Mouse (Mus musculus) myocyte (in vitro differentiated cells): ENCODE data around the gene Krt16. TPM values are rescaled to one million over a fixed set of nuclear protein-coding genes. Genes with fewer than 3 reads are reported as not detected.

Experiments
- H3K27me3 ChIP-seq: one replicate; pipeline ENCODE4 v1.6.1; 2011; ENCODE audit not compliant: control insufficient read depth, insufficient read depth, insufficient read length
- H3K36me3 ChIP-seq: one replicate; pipeline ENCODE4 v1.6.1; 2011; ENCODE audit not compliant: control insufficient read depth, insufficient read depth
- H3K4me2 ChIP-seq: one replicate; pipeline ENCODE4 v1.6.1; 2011; ENCODE audit warnings: low read depth, control low read depth
- H3K4me3 ChIP-seq: one replicate; pipeline ENCODE4 v1.5.1; 2011; ENCODE audit warnings: mild to moderate bottlenecking, control low read depth, moderate library complexity
- H3K79me2 ChIP-seq: one replicate; pipeline ENCODE4 v1.6.1; 2011; ENCODE audit not compliant: control insufficient read depth, insufficient read depth
- H3ac ChIP-seq: one replicate; pipeline ENCODE4 v1.6.1; 2011; ENCODE audit not compliant: control insufficient read depth, insufficient read length
- CEBPB ChIP-seq: IDR thresholded peaks from 2 replicates; pipeline ENCODE4 v1.6.1; 2011; ENCODE audit warnings: mild to moderate bottlenecking, moderate library complexity; ENCODE audit not compliant: poor library complexity, insufficient read depth, severe bottlenecking
- E2F4 ChIP-seq: IDR thresholded peaks from one replicate; pipeline ENCODE4 v1.6.1; 2011; ENCODE audit warnings: mild to moderate bottlenecking, control low read depth, moderate library complexity; ENCODE audit not compliant: insufficient read depth
- MAX ChIP-seq: IDR thresholded peaks from one replicate; pipeline ENCODE4 v1.6.1; 2011; ENCODE audit warnings: low read depth, mild to moderate bottlenecking, control low read depth
- MYOD1 ChIP-seq, 3 experiments: IDR thresholded peaks; one replicate each; pipeline ENCODE4 v1.6.1; 2011; ENCODE audit warnings: control low read depth in 2 of 3, low read depth in 2 of 3, mild to moderate bottlenecking in 2 of 3, moderate library complexity in 1 of 3; ENCODE audit not compliant: insufficient read length in 2 of 3, control insufficient read depth in 1 of 3
- MYOG ChIP-seq, 3 experiments: IDR thresholded peaks; one replicate each; pipeline ENCODE4 v1.6.1; 2011; ENCODE audit warnings: control low read depth in 2 of 3, low read depth in 2 of 3, mild to moderate bottlenecking in 2 of 3; ENCODE audit not compliant: insufficient read length in 2 of 3, control insufficient read depth in 1 of 3, insufficient read depth in 1 of 3
- POLR2A ChIP-seq: IDR thresholded peaks from one replicate; pipeline ENCODE4 v1.6.1; 2011; ENCODE audit warnings: low read depth, mild to moderate bottlenecking, control low read depth, moderate library complexity; ENCODE audit not compliant: insufficient read length
- POLR2AphosphoS2 ChIP-seq: IDR thresholded peaks from one replicate; pipeline ENCODE4 v1.6.1; 2011; ENCODE audit warnings: low read depth, control low read depth; ENCODE audit not compliant: insufficient read length
- REST ChIP-seq: IDR thresholded peaks from one replicate; pipeline ENCODE4 v1.6.1; 2011; ENCODE audit warnings: mild to moderate bottlenecking, control low read depth, moderate library complexity; ENCODE audit not compliant: insufficient read depth, insufficient read length
- SRF ChIP-seq: IDR thresholded peaks from one replicate; pipeline ENCODE4 v1.6.1; 2011; ENCODE audit warnings: low read depth; ENCODE audit not compliant: control insufficient read depth, insufficient read length
- TCF12 ChIP-seq: IDR thresholded peaks from one replicate; pipeline ENCODE4 v1.6.1; 2011; ENCODE audit warnings: mild to moderate bottlenecking, control low read depth; ENCODE audit not compliant: poor library complexity, insufficient read depth, severe bottlenecking
- TCF3 ChIP-seq: IDR thresholded peaks from one replicate; pipeline ENCODE4 v1.6.1; 2011; ENCODE audit warnings: low read depth, control low read depth; ENCODE audit not compliant: insufficient read length
- USF1 ChIP-seq: IDR thresholded peaks from one replicate; pipeline ENCODE4 v1.6.1; 2011; ENCODE audit warnings: low read depth, mild to moderate bottlenecking, control low read depth, moderate library complexity
- polyA plus RNA-seq: library from polyadenylated mRNA; unstranded; fragments of >200 nt; fragmentation: generic; extraction: Trizol; gene quantifications from one replicate; pipeline ENCODE4 v1.2.1, GENCODE M21; 2012; ENCODE audit warnings: missing spikeins

The Krt16 gene
- polyA plus RNA-seq, 1 experiment, result 0.10 TPM

DNA sequence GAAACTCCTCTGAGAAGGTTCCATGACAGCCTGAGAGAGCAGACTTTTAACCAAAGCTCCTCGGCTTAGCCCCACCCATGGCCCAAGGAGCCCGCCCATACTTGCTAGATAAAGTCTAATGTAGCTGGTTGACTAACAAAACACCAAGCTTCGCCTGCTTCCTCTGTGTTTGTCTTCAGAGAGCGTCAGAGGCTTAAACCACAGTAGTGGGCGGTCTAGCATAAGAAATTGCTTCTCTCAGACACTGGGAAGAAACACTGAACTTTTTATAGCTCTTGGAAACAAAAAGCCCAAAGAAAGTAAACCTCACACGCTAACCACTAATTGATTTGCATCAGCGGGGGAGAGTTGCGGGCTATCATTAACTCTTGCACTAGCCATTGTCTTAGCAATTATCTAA, 27.0 kb downstream of the Krt16 start:
- Histone ChIP-seq H3K79me2 (no peaks in the 10 kb centered on the region), H3K4me3 (no peak overlapping the region), H3ac (no peak overlapping the region), H3K4me2 (peak overlapping the region; percentile 28), H3K27me3 (no peaks in the 10 kb centered on the region), H3K36me3 (no peaks in the 10 kb centered on the region)
- no peak for TF ChIP-seq POLR2A
- no peak for TF ChIP-seq POLR2AphosphoS2
- no peak for TF ChIP-seq E2F4
- no peak for TF ChIP-seq MAX
- TF ChIP-seq CEBPB, result no peak
- TF ChIP-seq TCF12, result no peak

DNA sequence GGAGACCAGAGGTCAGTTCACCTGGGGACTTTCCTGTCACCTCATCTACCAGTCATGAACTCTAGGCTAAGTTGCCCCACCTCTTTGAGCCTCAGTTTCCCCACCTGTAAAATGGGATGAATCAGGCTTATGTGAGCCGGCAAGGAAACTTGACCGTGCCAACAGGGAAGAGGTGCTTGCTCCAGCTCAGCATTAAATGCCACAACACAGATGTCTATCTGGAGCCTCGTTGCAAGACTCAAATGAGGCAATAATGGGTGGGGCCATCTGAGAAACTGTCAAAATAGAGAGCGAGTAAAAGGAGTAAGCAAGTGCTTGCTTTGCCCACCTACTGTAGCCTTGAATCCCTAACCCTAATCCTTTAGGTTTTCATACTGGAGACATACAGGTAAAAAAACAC, 29.4 kb downstream of the Krt16 start:
- Histone ChIP-seq H3K4me3 (no peak overlapping the region), H3K4me2 (no peak overlapping the region), H3K79me2 (no peaks in the 10 kb centered on the region), H3K27me3 (no peaks in the 10 kb centered on the region), H3ac (no peak overlapping the region), H3K36me3 (no peaks in the 10 kb centered on the region)
- TF ChIP-seq TCF3 (no peak), REST (no peak), POLR2AphosphoS2 (no peak), MYOD1 (IDR thresholded peaks at IDR 0.05; ENCODE audit: control insufficient read depth in 1 of 3, insufficient read length in 2 of 3, low read depth in 2 of 3) (no peak), SRF (no peak), MAX (no peak), CEBPB (no peak), MYOG (IDR thresholded peaks at IDR 0.05; ENCODE audit: control insufficient read depth in 1 of 3, insufficient read depth in 1 of 3, insufficient read length in 2 of 3, low read depth in 2 of 3) (no peak), POLR2A (no peak)

DNA sequence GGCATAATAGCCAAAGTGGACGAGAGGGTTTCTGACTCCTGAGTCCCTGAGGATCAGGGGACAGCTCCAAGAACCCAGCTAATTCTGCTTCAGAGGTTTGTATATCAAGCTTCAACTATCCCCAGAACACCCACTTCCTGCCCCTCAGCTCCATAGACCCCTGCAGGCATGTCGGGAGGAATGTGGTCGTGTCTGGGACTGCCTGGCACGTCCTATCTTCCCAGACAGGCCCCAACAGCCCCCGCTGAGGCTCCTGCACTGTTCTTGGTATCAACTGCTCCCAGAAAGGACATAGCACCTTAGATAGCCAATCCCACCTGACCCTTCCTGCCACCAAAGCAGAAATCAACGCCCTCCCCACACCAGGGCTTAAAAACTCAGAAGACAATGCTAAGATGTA, 40.2 kb downstream of the Krt16 start:
- Histone ChIP-seq H3K36me3 (no peaks in the 10 kb centered on the region), H3ac (no peak overlapping the region), H3K4me3 (no peak overlapping the region), H3K4me2 (peak overlapping the region; percentile 29), H3K27me3 (no peaks in the 10 kb centered on the region), H3K79me2 (no peaks in the 10 kb centered on the region)
- TF ChIP-seq POLR2A, result no peak
- no peak for TF ChIP-seq TCF12
- no peak for TF ChIP-seq MYOG (IDR thresholded peaks at IDR 0.05; ENCODE audit: control insufficient read depth in 1 of 3, insufficient read depth in 1 of 3, insufficient read length in 2 of 3, low read depth in 2 of 3)
- no peak for TF ChIP-seq CEBPB
- no peak for TF ChIP-seq SRF
- no peak for TF ChIP-seq MYOD1 (IDR thresholded peaks at IDR 0.05; ENCODE audit: control insufficient read depth in 1 of 3, insufficient read length in 2 of 3, low read depth in 2 of 3)
- no peak for TF ChIP-seq POLR2AphosphoS2
- no peak for TF ChIP-seq E2F4
- no peak for TF ChIP-seq MAX
- TF ChIP-seq REST, result no peak
- no peak for TF ChIP-seq TCF3
- TF ChIP-seq USF1, result no peak

- H3K36me3 ChIP-seq, result no peaks in the 10 kb centered on the region
- no peaks in the 10 kb centered on the region for H3K27me3 ChIP-seq
- H3K4me3 ChIP-seq, result peak within 1 kb of the TSS; percentile 5
- H3K79me2 ChIP-seq, result no peaks in the 10 kb centered on the region
- peak within 1 kb of the TSS; percentile 57 for H3K4me2 ChIP-seq
- TF ChIP-seq TCF3, result no peak
- TF ChIP-seq TCF12, result no peak
- TF ChIP-seq POLR2AphosphoS2, result no peak
- no peak for TF ChIP-seq MYOG (IDR thresholded peaks at IDR 0.05; ENCODE audit: control insufficient read depth in 1 of 3, insufficient read depth in 1 of 3, insufficient read length in 2 of 3, low read depth in 2 of 3)
- TF ChIP-seq REST, result no peak
- TF ChIP-seq MYOD1 (IDR thresholded peaks at IDR 0.05; ENCODE audit: control insufficient read depth in 1 of 3, insufficient read length in 2 of 3, low read depth in 2 of 3), result no peak
- no peak for TF ChIP-seq SRF
- no peak for TF ChIP-seq CEBPB
- TF ChIP-seq MAX, result no peak
- TF ChIP-seq USF1, result no peak
- no peak for TF ChIP-seq E2F4
- no peak for TF ChIP-seq POLR2A
- no peak within 1 kb of the TSS for H3ac ChIP-seq
Measured at GRCm38 (mm10) chr11:100207498-100207897, 41.2 kb downstream of the Krt16 start, which contains the start of gene Krt14. Gene Krt14, minus strand, starts transcription at chr11:100207548.

GRCm38 (mm10) chr11:100203448-100203847, 45.3 kb downstream of the Krt16 start:
- Histone ChIP-seq H3K36me3 (no peaks in the 10 kb centered on the region), H3K4me2 (no peak overlapping the region), H3K27me3 (no peaks in the 10 kb centered on the region), H3K4me3 (no peak overlapping the region), H3K79me2 (no peaks in the 10 kb centered on the region), H3ac (no peak overlapping the region)
- no peak for TF ChIP-seq TCF3
- TF ChIP-seq MAX, result peak; percentile 42
- TF ChIP-seq REST, result peak; percentile 86
